26 mouse cellular contexts compared by ENCODE assay signal in the genomic region with DNA sequence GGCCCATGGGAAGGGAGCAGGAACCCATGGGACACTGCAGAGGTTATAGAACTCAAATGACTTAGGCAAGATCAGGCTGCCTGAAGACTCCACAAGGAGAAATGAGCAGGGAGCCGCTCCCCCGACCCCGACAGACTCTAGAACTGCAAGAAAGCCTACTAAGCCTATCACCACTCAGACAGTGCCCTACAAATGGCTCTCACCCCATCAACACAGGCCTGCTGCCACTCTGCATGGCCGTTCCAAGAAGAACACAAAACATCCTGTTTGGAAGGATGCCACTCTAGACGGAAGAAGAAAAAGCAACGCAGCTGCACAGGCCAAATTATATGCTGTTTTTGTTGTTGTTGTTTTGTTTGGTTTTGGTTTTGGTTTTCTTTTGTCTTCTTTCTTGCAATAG.
"Had no signal": no experiment of that assay in that cellular context is flagged by ENCODE, and none has a peak within 500 bp of the region (broad histone marks: within the 10 kb centered on the region; RNA-seq: fewer than 3 reads in every experiment).

No protein-coding gene starts in this region.

- H3K9ac ChIP-seq: forebrain, embryonic 15.5 days; forebrain, postnatal 0 days; hindbrain, embryonic 12.5 days; hindbrain, embryonic 14.5 days; kidney, embryonic 15.5 days; limb, embryonic 13.5 days; limb, embryonic 15.5 days; liver, embryonic 12.5 days; liver, embryonic 14.5 days had no signal

- DNase-seq: forebrain, postnatal 0 days; gastrocnemius, postnatal 10 days; gastrocnemius, postnatal 25 days; heart, postnatal 10 days; heart, postnatal 4 days; kidney, adult 11 months; kidney, adult 2 months; kidney, adult 9 months; kidney, postnatal 14 days; kidney, postnatal 36 days; layer of hippocampus, adult 9-11 months; layer of hippocampus, postnatal 36 days; left cerebral cortex, postnatal 4 days had no signal

- H3K4me3 ChIP-seq: forebrain, embryonic 15.5 days; hindbrain, embryonic 10.5 days; hindbrain, embryonic 12.5 days; kidney, embryonic 15.5 days; limb, embryonic 13.5 days; limb, embryonic 15.5 days; liver, embryonic 12.5 days had no signal

- H3K4me1 ChIP-seq: hindbrain, embryonic 12.5 days had no signal

- H3K9me3 ChIP-seq: forebrain, embryonic 15.5 days; hindbrain, embryonic 10.5 days; hindbrain, embryonic 12.5 days; kidney, embryonic 15.5 days; limb, embryonic 13.5 days; limb, embryonic 15.5 days; liver, embryonic 12.5 days had no signal

- H3K36me3 ChIP-seq: forebrain, embryonic 15.5 days; hindbrain, embryonic 10.5 days; hindbrain, embryonic 12.5 days; kidney, embryonic 15.5 days; limb, embryonic 13.5 days; limb, embryonic 15.5 days; liver, embryonic 12.5 days had no signal

- H3K4me2 ChIP-seq: forebrain, embryonic 15.5 days; heart, embryonic 11.5 days; hindbrain, embryonic 12.5 days; hindbrain, embryonic 14.5 days; kidney, embryonic 15.5 days; limb, embryonic 13.5 days; limb, embryonic 15.5 days; liver, embryonic 12.5 days had no signal

- H3K27ac ChIP-seq: forebrain, embryonic 15.5 days; hindbrain, embryonic 10.5 days; hindbrain, embryonic 12.5 days; hindbrain, embryonic 14.5 days; kidney, embryonic 15.5 days; kidney, postnatal 0 days; limb, embryonic 13.5 days; limb, embryonic 15.5 days; liver, embryonic 12.5 days; liver, embryonic 14.5 days had no signal

- ATAC-seq: forebrain, embryonic 15.5 days; forebrain, postnatal 0 days; hindbrain, embryonic 16.5 days; intestine, embryonic 16.5 days; liver, embryonic 12.5 days had no signal

- H3K27me3 ChIP-seq: forebrain, embryonic 15.5 days; hindbrain, embryonic 12.5 days; kidney, embryonic 15.5 days; limb, embryonic 13.5 days; limb, embryonic 15.5 days; liver, embryonic 12.5 days had no signal
